Mouse (Mus musculus): ENCODE measurements around the gene Gm10322.
A peak's percentile ranks its signal among the peaks of the same experiment; 100 is the strongest.

Gene Gm10322

DNA sequence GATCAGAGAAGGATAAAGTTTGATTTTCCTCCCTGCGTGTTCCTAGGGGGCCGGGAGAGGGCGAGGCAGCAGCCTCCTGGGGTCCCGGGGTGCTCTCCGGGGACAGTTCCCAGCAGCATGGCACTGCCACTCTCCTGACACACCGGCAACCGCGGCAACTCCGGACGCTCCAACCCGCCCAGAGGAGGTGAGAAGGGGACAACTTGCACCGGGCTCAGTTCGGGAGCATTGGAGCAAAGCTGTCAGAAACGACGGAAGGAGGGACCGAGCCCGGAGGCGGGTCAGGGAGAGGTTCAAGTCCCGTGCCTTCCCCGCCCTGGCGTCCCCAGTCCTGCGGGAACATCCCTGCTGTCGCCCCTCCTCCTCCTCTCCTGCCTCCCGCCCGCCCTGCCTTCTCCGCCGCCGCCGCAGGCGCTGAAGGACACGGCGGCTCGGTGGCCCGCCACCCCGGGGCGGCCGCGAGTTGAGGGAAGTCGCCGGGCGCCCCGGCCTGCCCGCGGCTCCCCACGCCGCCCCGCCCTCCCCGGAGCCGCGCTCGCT lies at the start of gene Gm10322:
Gene Gm10322, plus strand, starts transcription at position 83 of the 540 bp plus-strand sequence.
- peak; percentile 72 for DNase-seq (ENCODE audit: low read depth, low spot score)

DNA sequence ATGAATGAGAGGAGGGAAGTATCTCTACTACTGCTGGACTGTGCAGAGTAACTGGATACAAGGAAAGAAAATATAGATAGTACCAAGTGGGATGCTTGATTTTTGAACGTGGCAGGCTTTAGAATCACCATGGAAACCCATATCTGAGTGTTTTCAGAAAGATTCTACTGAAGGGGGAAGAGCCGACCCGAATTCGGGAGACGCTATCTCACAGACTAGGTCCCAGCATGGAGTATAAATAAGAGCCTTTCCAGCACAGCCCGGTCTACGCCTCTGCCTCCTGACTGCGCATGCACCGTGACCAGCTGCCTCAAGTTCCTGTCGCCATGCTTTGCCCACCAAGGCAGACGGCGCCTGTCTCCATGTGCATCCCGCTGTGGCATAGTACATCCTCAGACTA lies 48.9 kb upstream of the Gm10322 start:
- DNase-seq (ENCODE audit: low read depth, low spot score): peak; percentile 29

DNA sequence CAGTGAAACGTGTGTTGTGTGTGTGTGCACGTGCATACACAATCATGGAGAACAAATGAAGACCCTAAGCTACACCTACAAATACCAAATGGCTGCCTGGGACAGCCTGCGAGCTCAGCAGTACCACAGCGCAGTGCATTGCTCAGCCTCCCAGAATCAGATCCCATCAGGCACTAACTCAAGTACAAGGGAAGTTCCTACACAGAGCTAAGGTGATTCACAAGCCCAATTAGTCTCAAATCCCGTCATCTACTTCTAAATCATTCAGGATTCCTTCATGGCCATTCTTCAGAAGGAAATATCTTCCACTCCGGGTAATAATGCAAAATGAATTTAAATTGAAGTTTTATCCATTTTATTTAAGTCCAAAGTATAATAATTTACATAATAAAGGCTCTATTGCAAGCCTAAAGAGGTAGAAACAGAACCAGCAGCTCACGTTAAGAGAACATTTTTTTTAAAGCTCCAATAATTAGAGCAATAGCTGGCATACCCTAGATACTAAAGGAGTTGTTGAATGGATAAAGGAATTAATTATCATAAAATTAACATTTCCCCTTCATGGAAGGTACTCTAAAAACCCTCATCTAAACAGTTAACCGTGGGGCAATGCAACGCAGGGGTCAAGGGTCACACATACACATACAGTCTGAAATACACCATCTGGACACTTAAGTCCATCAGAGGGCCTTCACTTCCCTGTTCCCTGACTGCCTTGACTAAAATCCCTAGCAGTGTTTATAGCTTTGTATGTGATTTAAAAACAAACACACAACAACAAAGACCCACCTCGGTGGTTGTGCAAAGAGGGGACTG lies 47.0 kb upstream of the Gm10322 start:
- no peak for DNase-seq (ENCODE audit: low read depth, low spot score)

DNA sequence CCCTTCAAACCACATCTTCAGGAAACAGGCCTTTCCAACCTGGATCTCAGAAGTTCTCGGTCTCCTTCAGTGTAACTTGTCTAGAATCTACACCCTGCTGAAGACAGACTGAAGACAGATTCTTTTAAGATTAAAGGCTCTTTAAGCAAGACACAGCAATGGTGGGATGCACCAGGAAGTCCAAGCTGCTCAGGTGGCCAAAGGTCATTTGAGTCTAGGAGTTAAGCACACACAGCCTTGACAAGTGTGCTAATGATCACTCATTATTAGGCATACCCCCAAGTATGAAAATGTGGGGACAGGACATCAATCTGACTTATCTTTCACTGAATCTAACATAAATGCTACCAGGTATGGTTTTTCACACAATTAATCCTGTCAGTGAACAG lies 46.4 kb upstream of the Gm10322 start:
- DNase-seq (ENCODE audit: low read depth, low spot score): no peak

DNA sequence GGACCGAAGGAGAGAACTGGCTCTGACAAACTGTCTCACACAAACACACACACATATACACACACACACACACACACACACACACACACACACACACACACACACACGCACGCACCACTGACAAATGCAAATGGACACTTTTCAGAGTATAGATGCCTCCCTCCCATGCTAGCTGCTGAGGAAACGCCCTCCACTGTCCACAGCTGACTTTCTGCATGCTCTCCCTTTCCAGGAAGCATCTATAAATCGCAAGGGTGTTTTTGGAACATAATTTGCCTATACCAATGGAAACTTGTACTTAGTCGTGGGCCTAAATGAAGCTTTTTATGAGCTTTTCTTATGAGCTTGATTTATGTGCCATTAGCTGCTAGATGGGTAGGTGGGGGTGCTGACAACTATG lies 45.5 kb upstream of the Gm10322 start:
- DNase-seq (ENCODE audit: low read depth, low spot score): no peak

DNA sequence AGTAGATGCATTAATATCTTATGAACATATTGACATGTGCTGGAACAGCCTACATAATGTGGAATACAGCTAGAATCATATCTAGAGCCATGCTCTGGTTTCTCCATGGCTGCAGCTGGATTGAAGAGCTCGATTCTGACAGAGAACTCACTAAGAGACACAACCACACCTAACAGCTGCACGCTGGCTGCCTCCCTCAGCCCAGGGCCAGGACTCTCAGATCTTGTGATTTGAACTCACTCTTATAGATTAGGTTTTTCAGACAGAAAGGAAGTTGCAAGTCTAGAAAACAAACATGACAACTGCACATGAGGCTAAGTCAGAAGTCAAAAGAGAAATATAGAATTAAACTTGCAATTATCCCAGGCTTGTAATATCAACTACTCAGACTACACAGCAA lies 45.1 kb upstream of the Gm10322 start:
- no peak for DNase-seq (ENCODE audit: low read depth, low spot score)

DNA sequence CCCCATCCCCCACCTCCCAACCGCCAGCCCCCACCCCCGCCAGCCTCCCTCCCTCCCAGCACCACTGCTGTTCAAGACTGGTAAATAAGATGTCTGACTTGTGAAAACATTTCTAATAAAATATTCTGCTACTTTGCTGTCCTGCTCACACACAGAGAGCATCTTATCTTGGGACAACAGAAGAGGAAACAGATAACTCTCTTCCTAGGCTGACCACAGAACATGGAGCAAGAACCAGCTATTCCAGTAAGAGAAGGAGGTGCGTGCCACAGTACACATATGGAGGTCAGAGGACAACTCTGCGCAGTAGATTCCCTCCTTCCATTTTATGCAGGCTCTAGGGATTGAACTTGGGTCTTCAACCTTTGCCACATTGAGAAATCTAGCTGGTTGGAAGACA lies 44.6 kb upstream of the Gm10322 start:
- no peak for DNase-seq (ENCODE audit: low read depth, low spot score)

DNA sequence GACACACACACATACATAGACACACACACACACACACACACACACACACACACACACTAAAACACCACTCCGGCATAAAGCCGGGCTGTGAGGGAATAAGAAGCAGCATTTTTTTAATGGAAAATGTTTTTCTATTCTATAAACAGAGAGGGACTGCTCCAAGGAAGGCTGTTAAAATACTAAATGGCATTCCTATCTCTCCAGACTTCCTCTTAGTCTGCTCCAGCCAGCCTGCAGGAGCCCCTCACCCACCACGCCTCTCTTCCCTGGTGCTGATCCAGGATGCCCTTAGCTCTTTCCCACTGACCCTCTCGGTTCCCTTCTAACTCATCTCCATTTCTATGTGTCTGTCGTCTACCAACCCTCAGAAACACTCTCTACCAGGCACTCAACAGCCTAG lies 43.9 kb upstream of the Gm10322 start:
- no peak for DNase-seq (ENCODE audit: low read depth, low spot score)

DNA sequence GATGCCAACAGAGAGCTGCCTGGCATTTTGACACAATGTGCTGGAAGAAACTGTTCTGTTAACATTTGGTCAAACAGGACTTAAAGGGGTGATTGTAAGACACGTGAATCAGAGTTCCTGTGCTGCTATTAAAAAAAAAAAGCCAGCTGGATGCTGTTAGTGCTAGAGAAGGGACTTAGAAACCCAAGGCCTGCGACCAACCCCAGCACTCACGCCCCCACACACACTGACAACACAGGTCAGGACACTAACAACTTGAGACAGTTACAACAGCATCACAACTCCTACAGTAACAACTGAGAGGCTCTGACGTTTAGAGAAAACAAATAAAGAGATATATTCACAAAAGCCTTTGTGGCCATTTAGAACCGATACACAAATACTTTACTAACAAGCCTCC lies 39.6 kb upstream of the Gm10322 start:
- peak; percentile 29 for DNase-seq (ENCODE audit: low read depth, low spot score)

DNA sequence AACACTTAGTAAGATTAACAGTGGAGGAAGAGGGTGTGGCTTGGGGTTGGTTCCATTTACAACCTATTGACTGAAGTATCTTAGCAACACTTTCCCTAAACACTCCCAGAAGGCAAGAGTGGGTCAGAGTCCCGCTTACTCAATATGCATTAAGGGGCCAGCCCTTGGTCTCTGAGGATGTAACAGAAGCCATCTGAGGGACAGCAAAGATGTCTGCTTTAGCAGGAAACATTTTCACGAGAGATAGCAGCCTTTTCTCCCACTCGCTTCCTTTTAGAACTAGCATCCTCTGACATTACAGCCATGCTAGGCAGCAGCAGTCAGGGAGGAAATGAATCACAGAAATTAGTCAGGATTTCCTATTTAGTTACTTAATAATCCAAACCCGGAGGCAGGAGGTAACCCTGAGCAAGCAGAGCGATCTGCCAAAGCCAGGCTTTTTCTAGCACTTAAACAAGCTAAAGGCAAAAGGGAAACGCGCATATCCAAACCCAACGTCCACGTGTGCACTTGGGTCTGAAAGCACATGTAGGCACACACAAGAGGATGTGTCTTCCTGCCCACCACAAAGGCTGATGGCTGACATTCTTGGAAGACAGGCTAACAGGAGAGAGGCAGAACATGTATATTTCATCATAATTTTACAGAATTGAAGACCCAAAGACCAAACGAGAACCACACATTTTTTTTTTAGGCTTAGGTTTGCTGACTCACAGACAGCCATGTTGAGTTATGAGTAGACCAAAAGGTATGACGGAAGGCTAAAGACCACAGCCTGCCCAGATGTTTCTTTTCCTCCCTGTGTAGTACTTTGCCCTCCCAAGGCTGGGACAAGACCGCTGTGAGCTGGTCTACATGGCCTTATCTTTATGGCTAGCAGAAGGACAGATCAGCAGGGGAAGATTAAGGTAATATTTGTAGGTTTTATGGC lies 37.7 kb upstream of the Gm10322 start:
- peak; percentile 74 for DNase-seq (ENCODE audit: low read depth, low spot score)

DNA sequence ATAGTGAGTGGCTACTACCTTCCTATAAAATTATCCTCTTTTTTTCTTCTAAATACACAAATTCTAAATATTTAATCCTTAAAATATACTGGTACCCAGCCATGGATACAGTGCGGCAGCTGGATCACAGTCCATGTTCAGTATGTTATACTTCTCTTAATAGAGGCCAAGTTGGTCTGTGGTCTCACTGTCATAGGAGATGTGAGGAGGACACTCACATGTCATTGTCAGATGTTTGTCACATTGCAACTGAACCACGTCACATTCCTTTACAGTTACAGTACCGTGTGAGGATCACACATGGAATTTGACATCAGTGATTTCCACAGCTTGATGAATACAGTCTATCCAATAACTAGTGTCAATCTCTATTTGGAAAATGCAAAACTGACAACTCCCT lies 36.2 kb upstream of the Gm10322 start:
- no peak for DNase-seq (ENCODE audit: low read depth, low spot score)

DNA sequence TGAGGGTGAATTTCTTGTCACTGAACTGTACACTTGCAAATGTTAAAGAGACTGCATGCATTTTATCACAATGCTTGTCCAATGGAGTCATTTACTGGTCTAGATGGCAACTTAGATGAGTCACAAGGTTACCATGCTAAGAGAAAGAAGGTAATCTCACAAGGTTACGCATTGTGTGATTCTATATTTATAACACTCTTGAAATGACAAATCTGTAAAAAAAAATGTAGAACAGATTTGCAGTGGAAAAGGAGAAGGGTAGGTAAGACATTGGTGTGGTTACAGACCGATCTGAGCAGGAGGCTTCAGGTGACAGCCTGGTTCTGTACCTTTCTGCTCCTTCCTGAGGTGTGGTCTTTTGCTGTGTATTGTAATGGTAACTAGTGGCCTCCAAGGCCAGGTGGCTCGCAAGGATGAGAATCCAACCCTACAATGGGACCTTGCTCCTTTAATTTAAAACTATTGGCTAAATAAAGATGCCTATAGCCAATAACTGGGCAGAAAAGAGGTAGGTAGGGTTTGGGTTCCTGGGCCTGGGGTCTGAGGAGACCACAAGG lies 35.2 kb upstream of the Gm10322 start:
- no peak for DNase-seq (ENCODE audit: low read depth, low spot score)

DNA sequence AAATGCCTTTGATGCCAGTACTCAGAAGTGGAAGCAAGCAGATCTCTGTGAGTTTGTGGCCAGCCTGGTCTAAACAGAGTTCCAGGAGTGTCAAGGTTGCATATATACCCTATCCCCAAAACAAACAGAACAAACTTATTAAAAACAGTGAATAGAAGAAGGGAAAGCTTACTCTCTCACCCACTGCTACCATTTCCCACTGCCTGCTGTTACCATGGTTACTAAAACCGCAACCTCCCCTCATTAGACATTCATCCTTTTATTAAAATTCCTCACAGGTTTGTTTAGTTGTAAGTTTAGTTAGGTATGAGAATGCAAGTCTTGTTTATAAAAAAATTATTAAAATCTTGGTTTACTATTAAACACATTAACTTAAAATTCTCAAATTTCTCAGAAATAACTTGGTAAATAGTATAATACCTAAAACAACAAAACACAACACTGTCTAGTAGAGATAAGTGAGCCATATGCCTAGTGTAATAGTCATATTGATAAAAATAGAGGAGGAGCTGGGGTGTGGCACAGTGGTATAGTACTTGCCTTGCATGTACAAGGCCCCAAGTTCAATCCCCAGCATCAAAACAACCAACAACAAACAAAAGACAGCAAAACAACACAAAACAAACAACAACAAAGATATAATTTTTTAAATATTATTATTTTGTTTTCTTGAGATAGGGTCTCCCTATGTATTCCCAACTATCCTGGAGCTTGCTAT lies 33.9 kb upstream of the Gm10322 start:
- DNase-seq (ENCODE audit: low read depth, low spot score): no peak

DNA sequence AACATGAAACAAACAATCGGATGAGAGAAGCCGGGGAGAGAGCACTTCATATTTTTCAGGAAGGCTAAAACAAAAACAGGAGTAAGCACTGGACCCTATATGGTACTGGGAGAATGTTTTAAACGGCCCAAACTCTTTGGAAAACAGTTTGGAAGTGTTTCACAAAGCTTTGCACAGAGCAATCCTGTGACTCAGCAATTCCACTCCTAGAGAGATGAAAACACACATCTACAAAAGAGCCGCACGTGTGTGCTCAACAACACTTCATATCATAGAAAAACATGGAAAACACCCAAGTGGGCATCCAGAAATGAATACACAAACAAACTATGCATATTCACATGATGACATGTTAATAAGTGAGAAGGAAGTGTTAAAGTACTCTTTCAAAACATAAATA lies 30.2 kb upstream of the Gm10322 start:
- no peak for DNase-seq (ENCODE audit: low read depth, low spot score)

DNA sequence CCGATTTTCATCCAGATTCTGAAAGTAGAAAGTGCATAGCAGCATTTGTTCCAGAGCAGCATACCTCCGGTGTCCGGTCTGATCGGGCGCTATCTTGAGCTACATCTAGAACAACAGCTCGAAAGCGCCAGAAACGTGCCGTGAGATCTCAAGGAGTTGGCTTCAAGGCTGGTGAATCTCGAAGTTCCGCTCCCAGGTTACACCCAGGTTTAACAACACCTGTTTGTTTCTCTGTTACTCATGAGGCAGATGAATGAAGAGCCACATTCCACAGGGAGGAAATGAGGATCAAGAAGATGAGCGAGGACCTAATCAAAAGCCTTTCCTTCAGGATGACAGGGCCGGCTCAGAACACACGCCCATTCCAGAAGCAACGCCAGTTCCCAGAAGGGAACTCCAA lies 29.0 kb upstream of the Gm10322 start:
- no peak for DNase-seq (ENCODE audit: low read depth, low spot score)

DNA sequence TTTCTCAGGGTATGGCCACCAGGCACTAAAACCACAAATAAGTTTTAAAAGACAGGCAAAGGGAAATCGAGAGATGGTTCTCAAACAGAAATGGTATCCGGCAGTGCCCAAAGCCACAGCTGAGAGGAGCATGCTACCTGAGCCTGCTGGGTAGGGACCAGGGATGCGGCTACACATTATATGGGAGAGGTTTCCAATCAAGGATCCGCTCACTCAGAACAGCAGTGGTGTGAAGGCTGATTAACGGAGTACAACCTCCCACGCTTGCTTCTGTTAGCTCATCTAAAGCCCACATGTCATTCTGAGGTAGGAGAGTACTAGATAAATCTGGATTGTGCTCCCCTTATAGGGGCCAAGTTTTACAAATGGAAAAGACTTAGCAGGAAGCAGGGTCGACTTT lies 27.7 kb upstream of the Gm10322 start:
- DNase-seq (ENCODE audit: low read depth, low spot score): peak; percentile 75

DNA sequence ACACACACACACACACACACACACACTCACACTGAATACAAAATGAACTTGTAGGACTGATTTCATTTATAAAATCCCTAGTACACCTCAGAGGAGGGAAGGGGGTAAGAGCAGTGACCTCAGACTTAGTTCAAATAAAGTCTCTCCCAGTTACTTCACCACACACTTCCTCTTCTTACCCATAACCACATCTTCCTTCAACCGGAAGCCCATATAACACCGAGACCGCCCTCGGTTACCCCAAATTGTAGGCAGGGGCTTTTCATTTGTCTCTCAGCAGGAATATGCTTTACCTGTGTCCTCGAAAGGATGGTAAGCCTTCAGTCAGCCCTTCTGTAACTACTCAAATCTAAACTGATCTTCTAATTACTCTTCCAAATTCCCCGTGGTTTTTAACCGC lies 26.4 kb upstream of the Gm10322 start:
- no peak for DNase-seq (ENCODE audit: low read depth, low spot score)

DNA sequence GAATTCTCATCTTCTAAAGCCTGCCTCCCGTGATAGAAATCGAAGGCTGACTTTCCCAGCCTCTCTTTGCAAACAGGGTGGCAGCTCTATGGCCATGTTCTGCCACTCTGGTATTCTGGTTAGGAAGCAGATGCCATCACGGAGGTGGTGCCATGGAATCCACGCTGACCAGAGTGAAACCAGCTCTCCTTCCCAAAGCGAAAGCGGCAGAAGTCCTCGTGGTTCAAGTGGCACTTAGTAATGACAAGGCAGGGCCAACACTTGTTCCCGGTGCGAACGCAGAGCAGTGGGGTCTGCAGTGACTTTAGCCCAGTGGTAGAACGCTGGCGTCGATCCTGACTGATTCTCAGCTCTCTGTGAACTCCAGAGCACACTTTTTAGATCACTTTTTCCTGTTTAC lies 26.0 kb upstream of the Gm10322 start:
- DNase-seq (ENCODE audit: low read depth, low spot score): no peak

DNA sequence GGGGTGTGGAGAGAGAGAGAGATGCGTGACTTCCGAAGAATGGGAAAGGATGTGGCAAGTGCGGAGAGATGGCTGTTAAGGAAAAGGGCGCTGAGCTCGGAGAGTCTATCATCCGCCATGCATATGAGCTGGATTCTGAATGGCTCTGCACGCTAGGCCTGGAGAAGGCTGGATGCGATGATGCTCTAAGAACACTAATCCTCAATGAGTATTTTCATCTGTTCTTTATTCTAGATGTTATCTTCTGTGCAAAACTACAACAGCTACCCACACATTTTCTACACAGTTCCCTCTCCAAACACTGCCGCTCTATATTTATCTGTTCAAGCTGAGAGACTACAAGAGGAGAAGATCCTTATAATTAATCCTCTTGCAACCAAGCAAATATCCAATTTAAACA lies 25.3 kb upstream of the Gm10322 start:
- peak; percentile 75 for DNase-seq (ENCODE audit: low read depth, low spot score)

DNA sequence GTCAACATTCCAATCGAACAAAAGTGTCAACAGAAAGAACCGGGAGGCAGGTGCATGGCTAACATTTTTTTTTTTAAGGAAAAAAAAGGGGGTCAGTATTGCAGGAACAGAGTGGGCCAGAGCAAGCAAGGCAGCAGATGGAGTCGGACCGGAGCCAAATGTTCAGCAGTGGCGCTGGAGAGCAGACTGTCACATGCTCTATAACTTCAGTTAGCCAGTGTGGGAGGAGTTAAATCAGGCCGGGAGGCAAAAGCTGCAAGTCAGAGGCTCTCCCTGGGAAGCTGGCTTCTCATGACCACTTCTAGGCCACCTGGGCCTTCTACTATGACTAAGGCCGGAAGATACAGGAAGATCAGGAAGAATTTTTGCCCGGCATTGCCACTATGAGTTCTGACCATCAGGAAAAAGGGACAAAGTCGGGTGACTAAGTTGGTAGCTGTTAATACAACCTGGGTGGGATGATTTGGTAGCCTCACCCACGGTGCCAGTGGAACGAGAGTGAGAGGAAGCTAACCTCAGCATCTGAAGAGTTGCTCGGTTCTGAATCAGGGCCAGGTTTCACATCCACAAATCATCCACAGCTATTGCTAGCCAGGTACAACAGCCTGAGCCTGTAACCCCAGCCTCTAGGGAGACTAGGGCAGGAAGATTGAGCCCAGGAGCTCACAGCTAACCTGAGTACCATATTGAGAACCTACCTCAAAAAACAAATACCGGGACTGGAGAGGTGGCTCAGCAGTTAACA lies 21.9 kb upstream of the Gm10322 start:
- peak; percentile 98 for DNase-seq (ENCODE audit: low read depth, low spot score)

DNA sequence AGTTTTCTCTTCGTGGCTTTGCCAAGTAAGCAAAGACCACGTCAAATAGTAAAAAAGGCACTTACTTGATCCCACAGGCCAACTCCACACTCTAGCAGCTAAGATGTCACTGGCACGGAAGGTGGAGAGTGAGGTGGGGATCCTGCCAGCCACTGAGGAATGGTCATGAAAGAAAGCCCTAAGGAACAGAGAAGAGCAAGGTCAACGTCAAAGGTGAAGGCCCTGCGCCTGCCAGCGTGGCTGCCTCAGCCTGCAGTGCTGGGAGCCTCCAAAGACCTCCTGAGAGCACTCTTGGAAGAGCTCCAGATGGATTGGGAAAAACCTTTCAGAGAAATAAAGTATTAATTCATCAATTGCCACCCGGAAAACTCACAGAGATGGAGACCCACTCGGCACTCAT lies 15.3 kb upstream of the Gm10322 start:
- DNase-seq (ENCODE audit: low read depth, low spot score): no peak
